Mouse (Mus musculus) lung, adult 2 months (tissue): ENCODE measurements around the gene Zfp280c. TPM values are rescaled to one million over a fixed set of nuclear protein-coding genes. Genes with fewer than 3 reads are reported as not detected.
A peak's percentile ranks its signal among the peaks of the same experiment; 100 is the strongest.

ENCODE experiments used
- DNase-seq: peaks from one replicate; pipeline ENCODE4 v3.0.0; 2022
- H3K4me1 ChIP-seq: fragments of 200-500 bp; 2 replicates; pipeline ENCODE4 v1.6.1; 2011; ENCODE audit warnings: low read length; ENCODE audit not compliant: control insufficient read depth, insufficient read depth
- H3K4me3 ChIP-seq: fragments of 200-500 bp; replicated peaks from 2 replicates; pipeline ENCODE3; 2011; ENCODE audit warnings: low read depth, mild to moderate bottlenecking, control low read depth, low read length; ENCODE audit errors: extremely low read depth
- CTCF ChIP-seq: fragments of 200-500 bp; IDR thresholded peaks from 2 replicates; pipeline ENCODE4 v1.5.1; 2011; ENCODE audit warnings: mild to moderate bottlenecking, low read length, control low read depth; ENCODE audit not compliant: insufficient read depth
- POLR2A ChIP-seq: fragments of 200-500 bp; IDR thresholded peaks from 2 replicates; pipeline ENCODE4 v1.6.1; 2011; ENCODE audit warnings: low read depth, mild to moderate bottlenecking, control low read depth, low read length, borderline replicate concordance; ENCODE audit errors: extremely low read depth
- WGBS: fragments of 180-500 bp; shearing (Covaris S2); methylation state at CpG from one replicate; pipeline ENCODE4 v1.1.7; 2018; 5-methylcytosine and 5-hydroxymethylcytosine counted together
- polyA plus RNA-seq: library from polyadenylated mRNA; depleted of rRNA; stranded (reverse); fragments of >200 nt; gene quantifications from 2 replicates; pipeline ENCODE4 v1.2.3, GENCODE M21; 2012

Zfp280c gene
- polyA plus RNA-seq, 1 experiment, result 4.1 TPM

DNA sequence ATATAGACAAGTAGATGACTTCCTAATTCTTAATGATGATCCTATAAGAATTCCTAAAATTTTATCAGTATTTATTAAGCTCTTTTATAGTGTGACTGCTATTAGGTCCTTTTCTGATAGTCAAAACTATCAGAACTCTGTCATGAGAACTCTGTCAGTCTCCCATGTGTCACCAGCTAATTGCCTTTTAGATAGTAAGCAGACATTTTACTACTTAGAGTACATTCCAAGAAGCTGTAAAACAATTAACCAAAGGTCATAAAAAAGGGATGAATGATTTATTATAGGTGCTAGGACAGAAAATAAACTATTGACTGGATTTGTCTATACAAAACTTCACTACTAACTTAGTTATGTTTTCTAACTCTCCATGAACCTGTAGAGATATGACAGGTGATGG, 11.0 kb downstream of the Zfp280c start:
- H3K4me3 ChIP-seq, result no peak overlapping the region
- H3K4me1 ChIP-seq, result no peaks in the 10 kb centered on the region
- no peak for TF ChIP-seq POLR2A
- TF ChIP-seq CTCF, result no peak
- no peak for DNase-seq

DNA sequence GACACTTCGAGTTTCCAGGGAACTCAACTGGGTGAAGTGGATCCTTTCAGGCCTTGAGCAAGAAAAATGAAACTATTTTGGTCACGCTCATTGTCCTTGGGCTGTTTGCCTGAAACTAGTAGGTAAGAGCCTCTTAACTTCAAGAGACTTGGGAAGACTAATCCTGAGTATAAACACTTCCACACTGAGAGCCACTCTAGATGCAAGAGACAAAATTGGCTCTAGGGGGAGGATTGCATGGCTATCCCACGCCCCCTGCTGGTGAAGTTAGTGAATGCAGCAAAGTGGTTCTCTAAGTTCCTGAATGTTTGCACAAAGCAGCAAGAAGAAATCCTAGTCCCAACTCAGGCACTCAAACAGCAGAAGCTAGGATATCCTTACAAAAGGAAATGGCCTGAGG, 62.1 kb downstream of the Zfp280c start:
- Histone ChIP-seq H3K4me1 (no peaks in the 10 kb centered on the region), H3K4me3 (no peak overlapping the region)
- peak; percentile 64 for DNase-seq
- WGBS, result 33% methylated on average over 3 of the region's 3 CpGs
- TF ChIP-seq POLR2A (no peak), CTCF (peak; percentile 71)

DNA sequence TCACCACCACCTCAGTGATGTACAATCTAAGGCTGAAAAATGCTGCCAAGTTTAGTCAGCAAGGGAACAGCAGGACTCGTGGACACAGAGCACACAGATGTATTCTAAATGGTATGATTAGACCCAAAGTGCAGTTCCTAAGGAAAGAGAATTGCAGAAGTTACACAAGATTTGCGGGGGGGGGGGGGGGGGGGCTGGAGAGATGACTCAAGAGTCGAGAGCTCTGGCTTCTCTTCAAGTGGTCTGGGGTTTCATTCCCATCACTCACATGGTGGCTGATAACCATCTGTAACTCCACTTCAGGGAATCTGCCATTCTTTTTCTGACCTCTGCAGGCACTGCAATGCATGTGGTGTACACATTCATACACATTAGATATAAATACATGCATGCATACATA, 67.9 kb downstream of the Zfp280c start:
- WGBS, result 33% methylated on average over 3 of the region's 3 CpGs
- DNase-seq, result no peak
- no peaks in the 10 kb centered on the region for H3K4me1 ChIP-seq
- TF ChIP-seq POLR2A (no peak), CTCF (no peak)
- H3K4me3 ChIP-seq, result no peak overlapping the region

DNA sequence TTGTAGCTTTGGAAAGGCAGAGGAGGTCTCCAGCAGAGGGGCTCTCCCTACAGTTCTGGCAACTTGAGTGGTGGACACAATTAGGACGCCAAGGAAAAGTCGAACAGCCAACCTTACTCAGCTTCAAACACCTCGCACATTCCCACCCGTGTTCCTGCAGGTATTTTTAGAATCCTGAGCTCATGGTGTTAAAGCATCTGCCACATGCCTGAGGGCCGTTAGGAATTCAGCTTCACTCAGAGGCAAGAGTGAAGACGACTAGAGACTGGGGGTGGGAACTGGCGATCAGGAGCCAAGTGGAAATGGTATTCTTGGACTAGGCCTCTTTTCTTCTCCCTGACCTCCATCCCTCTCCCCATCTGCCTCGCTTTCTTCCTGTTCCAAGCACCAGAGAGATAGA, 68.4 kb downstream of the Zfp280c start:
- Histone ChIP-seq H3K4me1 (no peaks in the 10 kb centered on the region), H3K4me3 (no peak overlapping the region)
- 51% methylated on average over 8 of the region's 8 CpGs for WGBS
- DNase-seq, result no peak
- TF ChIP-seq POLR2A, result no peak
- TF ChIP-seq CTCF, result no peak

DNA sequence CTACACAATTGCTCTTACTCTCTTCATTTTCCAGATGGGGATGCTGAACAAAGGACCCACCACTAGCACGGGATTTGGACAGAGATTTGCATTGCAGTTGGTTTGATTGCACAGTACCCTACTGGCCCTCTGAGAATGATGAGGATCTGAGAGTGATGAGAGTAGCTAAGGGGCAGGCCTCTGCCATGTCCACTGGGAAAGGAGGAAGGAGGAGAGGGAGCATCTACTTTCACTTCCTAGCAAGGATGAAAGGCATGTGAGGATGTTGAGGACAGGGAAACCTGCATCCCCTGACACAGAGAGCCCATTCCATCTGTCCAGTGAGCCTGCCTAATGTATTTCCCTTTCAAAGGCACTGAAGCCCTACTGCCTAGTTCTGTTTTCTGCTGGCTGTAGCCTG, 69.0 kb downstream of the Zfp280c start:
- Histone ChIP-seq H3K4me3 (no peak overlapping the region), H3K4me1 (no peaks in the 10 kb centered on the region)
- DNase-seq, result no peak
- TF ChIP-seq CTCF, result no peak
- no peak for TF ChIP-seq POLR2A
- WGBS, result 74% methylated on average over 1 of the region's 1 CpGs

DNA sequence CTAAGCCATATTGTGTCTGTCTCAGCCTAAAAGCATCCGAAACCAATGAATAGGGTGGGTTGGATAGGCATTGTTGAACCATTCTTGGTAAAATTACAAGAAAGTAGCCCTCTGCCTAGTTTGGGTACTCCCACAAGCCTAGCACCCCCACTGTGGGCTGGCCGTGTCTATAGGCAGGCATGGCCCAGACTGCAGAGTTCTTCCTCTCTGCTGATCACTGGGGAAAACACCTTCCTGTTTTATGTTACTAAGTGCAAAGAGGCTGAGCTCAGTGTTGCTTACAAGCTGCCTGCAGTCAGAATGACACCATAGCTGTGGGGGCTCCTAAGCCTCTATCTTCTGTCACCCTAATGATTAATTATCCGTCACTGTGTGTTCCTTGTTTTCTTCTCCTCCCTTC, 70.8 kb downstream of the Zfp280c start:
- no peak overlapping the region for H3K4me3 ChIP-seq
- peaks cover 4% of the 10 kb centered on the region; the same call in 1 of the 2 replicates for H3K4me1 ChIP-seq
- DNase-seq, result no peak
- TF ChIP-seq CTCF (no peak), POLR2A (no peak)
- WGBS, result 65% methylated on average over 3 of the region's 3 CpGs

DNA sequence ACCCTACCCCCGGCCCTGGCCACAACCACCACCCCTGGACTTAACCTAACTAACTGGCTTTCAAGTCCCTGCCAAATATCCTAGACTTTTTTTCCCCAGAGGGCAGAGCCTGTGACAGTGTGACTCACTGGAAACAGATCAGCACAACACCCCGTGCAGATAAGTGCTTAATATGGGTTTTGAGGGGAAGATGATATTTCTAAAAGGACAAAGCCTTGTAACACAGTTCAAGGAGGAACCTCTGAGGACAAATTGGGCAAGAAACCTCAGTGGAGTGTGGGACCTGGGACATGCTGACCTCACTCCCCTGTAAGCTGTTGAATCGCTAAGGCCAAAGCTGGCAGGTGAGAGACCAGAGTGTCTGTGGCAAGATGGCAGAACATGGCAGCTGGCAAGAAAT, 72.7 kb downstream of the Zfp280c start:
- DNase-seq, result no peak
- TF ChIP-seq CTCF (no peak), POLR2A (no peak)
- Histone ChIP-seq H3K4me3 (no peak overlapping the region), H3K4me1 (peaks cover 4% of the 10 kb centered on the region; the same call in 1 of the 2 replicates)
- 73% methylated on average over 3 of the region's 3 CpGs for WGBS

DNA sequence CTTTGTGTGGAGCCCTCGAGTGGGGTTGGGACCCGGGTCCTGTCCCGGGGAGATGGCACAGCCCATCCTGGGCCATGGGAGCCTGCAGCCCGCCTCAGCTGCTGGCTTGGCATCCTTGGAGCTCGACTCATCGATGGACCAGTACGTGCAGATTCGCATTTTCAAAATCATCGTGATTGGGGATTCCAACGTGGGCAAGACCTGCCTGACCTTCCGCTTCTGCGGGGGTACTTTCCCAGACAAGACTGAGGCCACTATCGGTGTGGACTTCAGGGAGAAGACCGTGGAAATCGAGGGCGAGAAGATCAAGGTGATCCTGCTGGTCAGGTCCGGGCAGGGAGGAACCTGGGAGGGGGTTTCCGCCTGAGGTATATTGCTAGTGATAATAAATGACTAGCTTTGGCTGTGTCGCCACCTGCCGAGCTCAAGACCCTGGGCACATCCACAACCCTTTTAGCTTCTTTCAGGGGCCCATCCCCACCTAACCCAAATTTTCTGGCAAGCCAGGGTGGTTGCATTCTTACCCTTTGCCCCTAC, 74.7 kb downstream of the Zfp280c start:
- WGBS, result 37% methylated on average over 20 of the region's 20 CpGs
- peak overlapping the region; percentile 4 for H3K4me3 ChIP-seq
- no peak for DNase-seq
- TF ChIP-seq POLR2A (no peak), CTCF (no peak)
- peaks cover 4% of the 10 kb centered on the region; the same call in 1 of the 2 replicates for H3K4me1 ChIP-seq

DNA sequence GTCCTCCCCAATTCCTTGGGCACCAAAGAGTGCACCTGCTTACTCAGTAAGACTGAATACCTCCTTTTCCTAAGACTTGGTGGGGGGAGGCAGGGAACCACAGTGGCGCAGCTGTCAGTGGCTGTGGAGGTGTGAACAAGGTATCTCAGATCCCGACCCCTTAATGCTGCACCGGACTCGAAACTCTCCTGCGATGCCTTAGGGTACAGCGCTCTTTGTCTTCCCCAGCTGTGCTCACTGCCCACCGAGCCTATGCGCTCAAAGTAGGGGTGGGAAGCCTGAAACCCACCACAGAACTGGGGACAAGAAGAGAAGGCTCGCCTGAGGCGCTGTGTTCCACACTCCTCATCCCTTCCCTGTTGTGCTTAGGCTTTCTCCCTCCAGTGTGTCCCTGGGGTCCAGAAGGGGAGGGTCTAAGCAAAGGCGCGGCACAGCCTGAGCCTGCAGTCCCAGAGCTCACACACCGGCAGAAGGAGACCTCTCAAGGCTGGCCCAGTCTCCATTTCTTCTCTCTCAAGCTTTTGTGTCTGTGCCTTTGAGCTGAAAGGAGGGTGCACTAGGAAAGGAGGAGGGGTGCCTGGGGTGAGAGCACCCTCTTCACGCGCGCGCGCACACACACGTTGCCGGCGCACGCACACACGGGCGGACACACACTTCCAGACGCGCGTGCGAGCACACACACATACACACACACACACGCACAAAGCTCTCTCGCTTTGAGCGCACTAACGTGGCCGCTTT, 75.3 kb downstream of the Zfp280c start, which contains the start of gene Rab33a:
Gene Rab33a (plus strand): TSS at position 478 of the 741 bp plus-strand sequence.
- 35% methylated on average over 33 of the region's 33 CpGs for WGBS
- H3K4me3 ChIP-seq, result peak within 1 kb of the TSS; percentile 4
- peaks cover 4% of the 10 kb centered on the region; the same call in 1 of the 2 replicates for H3K4me1 ChIP-seq
- DNase-seq, result no peak
- TF ChIP-seq CTCF (no peak), POLR2A (no peak)
